Mouse (Mus musculus) heart, adult 11 months (tissue): Measurements from ENCODE around the gene Herc3.
"Not testable (repeated sequence)": the region's sequence is repeated elsewhere in the genome, so short reads cannot be mapped to it uniquely, and the experiment has no call there.

Experiments
- DNase-seq: peaks from one replicate; pipeline ENCODE4 v3.0.0; 2022

The Herc3 gene

GRCm38 (mm10) chr6:58831232-58832009 is at the start of gene Herc3:
Herc3 (plus strand) TSS chr6:58831465.
- peak; percentile 98 for DNase-seq

- DNase-seq, result no peak
Observed at GRCm38 (mm10) chr6:58801394-58801793, 29.9 kb upstream of the Herc3 start.

- no peak for DNase-seq
Observed at GRCm38 (mm10) chr6:58814381-58814780, 16.9 kb upstream of the Herc3 start.

- DNase-seq, result not testable (repeated sequence)
Observed at GRCm38 (mm10) chr6:58817037-58817436, 14.2 kb upstream of the Herc3 start.

- DNase-seq, result no peak
Observed at GRCm38 (mm10) chr6:58825619-58826018, 5.6 kb upstream of the Herc3 start.

DNA sequence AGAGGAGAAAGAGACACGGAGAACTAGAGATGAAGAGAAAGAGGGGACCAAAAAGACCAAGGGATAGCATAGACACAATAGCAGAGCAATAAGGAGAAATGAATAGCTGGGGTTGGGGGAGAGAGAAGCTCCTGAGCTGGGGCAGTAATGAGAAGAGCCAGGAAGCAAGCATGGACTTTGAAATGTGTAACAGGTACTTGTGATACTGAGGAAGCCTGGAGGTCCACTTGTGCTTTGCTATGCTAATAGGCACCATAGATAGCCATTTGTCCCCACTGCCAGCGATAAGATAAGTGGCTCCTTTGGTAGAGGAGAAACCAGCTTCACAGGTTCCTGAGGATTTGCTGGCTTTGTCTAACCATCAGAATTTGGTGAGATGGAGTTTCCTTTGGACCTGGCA is 5.2 kb upstream of the Herc3 start:
- DNase-seq, result no peak

DNA sequence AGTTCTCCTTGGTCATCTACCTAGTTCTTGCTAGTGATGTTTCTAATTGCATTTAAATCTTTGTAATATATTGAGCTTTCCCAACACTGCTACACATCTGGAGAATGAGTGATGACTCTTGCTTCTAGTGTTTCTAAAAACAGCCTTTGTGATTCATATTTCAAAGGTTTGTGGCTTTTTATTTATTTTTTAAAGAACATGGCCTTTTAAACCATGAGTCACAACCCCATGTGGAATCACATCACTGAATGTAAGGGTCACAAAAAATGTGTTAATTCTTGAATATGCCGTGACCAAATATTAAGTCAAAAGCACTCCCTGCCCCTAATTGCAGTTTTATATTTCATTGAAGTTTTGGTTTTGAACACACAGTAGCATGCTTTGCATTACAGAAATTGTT is 2.7 kb upstream of the Herc3 start:
- DNase-seq, result no peak

GRCm38 (mm10) chr6:58830840-58831231 is 429 bp upstream of the Herc3 start:
- DNase-seq, result no peak

GRCm38 (mm10) chr6:58832591-58833018 is 1.3 kb downstream of the Herc3 start:
- DNase-seq, result no peak

DNA sequence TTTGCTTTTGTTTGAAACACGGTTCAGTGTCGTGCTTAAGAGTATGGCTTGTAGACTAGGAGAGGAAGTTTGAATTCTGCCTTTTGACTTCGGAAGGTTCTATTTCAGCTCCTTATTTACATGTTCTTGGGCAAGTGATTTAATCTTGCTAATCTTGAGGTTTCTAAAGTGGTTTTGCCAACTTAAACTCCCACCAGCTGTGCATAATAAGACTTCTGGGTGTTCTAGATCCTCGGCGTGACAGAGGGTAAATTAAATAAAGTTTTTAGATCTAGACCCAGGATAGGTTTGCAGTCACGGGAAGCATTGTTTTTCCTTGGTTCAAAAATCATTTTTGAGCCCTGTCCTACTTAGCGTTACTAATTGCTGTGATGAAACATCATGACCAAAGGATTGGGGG is 3.2 kb downstream of the Herc3 start:
- no peak for DNase-seq

DNA sequence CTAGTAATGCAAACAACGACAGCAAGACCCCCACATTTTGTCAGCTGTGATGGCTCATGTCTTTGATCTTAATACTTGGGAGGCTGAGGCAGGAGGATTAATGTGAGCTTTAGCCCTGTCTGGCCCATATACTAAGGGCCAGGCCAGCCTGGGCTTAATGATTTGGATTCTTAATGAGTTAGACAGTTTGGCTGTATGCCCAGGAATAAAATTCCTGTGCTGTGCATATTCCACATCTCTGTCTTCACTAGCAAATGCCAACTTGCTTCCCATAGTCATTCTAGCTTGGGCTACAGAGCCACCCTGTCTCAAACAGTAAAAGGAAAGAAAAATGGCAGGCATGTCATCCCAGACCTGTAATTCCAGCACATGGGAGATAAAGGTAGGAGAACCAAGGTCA is 4.3 kb downstream of the Herc3 start:
- DNase-seq, result no peak

GRCm38 (mm10) chr6:58836476-58836875 is 5.2 kb downstream of the Herc3 start:
- no peak for DNase-seq

DNA sequence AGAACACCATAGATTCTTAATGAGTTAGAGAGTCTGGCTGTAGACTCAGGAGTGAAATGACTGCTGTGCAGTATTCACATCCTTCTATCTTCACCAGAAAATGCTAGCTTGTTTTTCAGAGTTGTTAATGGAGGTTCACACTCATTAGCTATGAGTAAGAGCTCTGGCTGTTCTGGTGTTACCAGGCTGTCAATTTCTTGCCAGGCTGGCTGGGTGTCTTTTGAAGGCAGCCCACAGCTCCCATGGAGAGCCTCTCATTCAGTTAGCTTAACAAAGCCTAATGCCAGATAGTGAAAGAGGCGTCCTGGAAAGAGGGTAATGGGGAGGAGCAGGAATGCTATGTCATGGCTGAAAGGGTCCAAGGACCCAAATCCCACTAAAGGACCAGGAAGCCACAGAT is 6.7 kb downstream of the Herc3 start:
- DNase-seq, result no peak

- DNase-seq, result no peak
Observed at GRCm38 (mm10) chr6:58841208-58841607, 9.9 kb downstream of the Herc3 start.

DNA sequence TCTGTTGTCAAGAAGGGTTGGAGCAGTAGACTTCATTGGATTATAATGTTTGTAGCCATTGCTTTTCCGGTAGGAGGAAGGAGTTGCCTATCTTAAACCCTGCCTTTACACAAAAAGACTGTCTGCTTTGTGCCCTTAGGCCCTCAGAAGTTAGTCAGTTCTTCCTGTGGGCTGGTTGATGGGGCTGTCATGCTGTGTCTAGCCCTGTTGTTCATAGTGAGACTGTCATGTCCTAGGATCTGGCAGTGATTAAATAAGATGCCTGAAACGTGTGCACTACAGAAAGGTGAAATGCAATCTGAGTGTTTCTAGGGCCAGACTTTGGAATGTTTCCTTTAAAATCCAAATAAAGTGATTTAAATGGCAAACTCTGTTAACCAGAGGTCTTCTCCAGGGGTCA is 10.9 kb downstream of the Herc3 start:
- no peak for DNase-seq

GRCm38 (mm10) chr6:58843580-58843979 is 12.3 kb downstream of the Herc3 start:
- DNase-seq, result no peak

GRCm38 (mm10) chr6:58844188-58844822 is 13.0 kb downstream of the Herc3 start:
- DNase-seq, result no peak

- DNase-seq, result no peak
Observed at GRCm38 (mm10) chr6:58846850-58847692, 15.8 kb downstream of the Herc3 start.

- no peak for DNase-seq
Observed at GRCm38 (mm10) chr6:58847836-58848235, 16.6 kb downstream of the Herc3 start.

- no peak for DNase-seq
Observed at GRCm38 (mm10) chr6:58849356-58849755, 18.1 kb downstream of the Herc3 start.

DNA sequence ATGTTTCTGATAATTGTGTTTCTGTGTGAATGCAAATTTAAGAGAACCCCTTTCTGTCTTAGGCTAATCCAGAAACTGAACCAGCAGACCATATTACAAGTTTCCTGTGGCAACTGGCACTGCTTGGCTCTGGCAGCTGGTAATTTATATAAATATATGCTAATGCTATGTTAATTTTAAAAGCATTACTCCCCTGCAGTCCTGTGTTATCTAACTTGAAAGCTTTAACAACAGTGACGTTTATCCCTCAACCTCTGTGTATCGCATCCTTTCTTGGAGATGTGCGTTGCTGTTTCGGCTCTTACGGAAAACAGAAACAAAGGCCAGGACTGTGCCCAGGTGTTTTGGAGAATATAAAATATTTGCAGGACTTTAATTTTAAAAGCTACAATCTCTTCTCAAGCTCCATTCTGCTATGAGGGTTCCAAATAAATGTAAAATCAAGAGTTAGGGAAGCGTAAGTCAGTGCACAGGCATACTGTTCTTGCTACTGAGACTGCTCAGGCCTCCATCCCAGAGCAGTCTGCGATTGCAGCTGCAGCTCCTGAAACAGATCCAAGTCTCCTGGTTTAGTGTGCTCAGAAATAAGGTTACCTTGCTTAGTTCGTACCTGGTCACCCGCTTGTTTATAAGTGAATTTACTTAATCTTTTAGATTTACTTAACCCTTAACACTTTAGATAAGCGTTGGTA is 24.6 kb downstream of the Herc3 start:
- DNase-seq, result no peak

GRCm38 (mm10) chr6:58856494-58856893 is 25.2 kb downstream of the Herc3 start:
- DNase-seq, result no peak

DNA sequence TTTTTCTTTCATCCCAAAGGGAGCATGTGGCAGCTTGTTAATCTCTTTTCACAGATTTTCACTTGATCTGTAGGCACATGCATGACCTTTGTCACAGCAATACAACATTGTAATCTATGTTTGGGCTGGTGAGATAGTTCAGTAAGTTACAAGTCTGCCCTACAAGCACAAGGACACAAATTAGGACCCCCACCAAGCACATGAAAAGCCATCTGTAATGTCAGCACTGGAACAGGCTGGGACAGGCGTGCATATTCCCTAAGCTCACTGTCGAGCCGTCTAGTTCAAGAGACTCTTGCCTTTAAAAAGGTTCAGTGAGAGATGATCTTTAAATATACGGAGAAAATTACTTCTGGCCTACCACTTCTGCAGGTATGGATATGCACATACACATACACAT is 28.3 kb downstream of the Herc3 start:
- DNase-seq, result no peak
